Mouse (Mus musculus) thymus, postnatal 14 days (tissue): ENCODE data around the gene Spata2.

Experiments
- DNase-seq: peaks from one replicate; pipeline ENCODE4 v3.0.0; 2021

Spata2 gene

GRCm38 (mm10) chr2:167445911-167446780, 46.5 kb downstream of the Spata2 start:
- no peak for DNase-seq

- no peak for DNase-seq
Observed at GRCm38 (mm10) chr2:167443411-167444193, 49.1 kb downstream of the Spata2 start.

- DNase-seq = no peak
Observed at GRCm38 (mm10) chr2:167439422-167439821, 53.3 kb downstream of the Spata2 start.

GRCm38 (mm10) chr2:167436371-167436770, 56.3 kb downstream of the Spata2 start:
- no peak for DNase-seq

- no peak for DNase-seq
Observed at GRCm38 (mm10) chr2:167435631-167436030, 57.1 kb downstream of the Spata2 start.

GRCm38 (mm10) chr2:167434570-167434969, 58.1 kb downstream of the Spata2 start:
- DNase-seq = no peak

GRCm38 (mm10) chr2:167431418-167431776, 61.3 kb downstream of the Spata2 start:
- DNase-seq = no peak
